Mouse (Mus musculus) 3T3-L1 (cell line): ENCODE data around the gene Tyw1.

Source experiments
- DNase-seq: peaks from one replicate; pipeline ENCODE4 v3.0.0-alpha.2; 2015; ENCODE audit warnings: low read depth, low spot score

The Tyw1 gene

DNA sequence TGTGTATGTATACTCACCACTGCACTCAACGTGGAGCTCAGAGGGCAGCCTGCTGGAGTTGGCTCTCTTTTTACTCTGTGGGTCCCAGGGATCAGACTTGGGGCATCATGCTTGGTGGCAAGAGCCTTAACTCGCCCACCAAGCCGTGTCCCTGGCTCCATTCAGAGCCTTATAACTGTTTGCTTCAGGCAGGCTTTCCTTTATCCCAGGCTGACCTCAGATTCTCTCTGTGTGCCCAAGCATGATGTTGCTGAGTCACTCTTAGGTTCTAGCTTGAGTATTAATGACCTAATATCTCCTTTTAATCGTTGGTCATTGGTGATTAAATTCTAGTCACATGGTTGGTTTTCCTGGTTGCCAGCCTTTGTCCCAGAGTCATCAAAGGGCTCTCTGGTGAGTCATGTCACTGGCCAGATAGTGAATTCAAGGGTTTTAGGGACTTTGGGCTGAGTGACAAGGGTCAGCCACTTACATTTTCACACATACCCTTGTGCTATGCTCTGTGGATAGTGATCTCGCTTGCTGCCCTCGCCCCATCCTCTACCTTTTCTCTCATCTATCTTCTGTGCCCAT lies 9.1 kb downstream of the Tyw1 start:
- no peak for DNase-seq

DNA sequence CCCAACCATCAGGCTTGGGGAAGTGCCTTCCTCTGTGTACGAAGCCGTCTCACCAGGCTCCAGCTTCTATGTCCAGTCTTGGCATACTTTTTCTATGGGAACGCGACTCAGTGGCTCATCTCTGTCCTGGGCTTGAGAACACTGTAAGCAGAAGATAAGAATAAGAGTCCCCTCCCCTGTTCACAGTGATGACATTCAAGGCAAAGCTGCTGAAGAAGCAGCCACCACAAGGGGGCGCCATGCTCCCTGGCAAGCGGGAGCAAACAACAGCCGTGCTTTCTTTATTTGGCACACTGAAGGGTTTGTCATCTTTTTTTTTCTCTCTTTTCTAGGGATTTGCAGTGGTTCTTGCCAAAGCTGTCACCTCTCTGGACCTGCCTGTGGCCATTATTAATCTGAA lies 11.2 kb downstream of the Tyw1 start:
- peak; percentile 46 for DNase-seq

DNA sequence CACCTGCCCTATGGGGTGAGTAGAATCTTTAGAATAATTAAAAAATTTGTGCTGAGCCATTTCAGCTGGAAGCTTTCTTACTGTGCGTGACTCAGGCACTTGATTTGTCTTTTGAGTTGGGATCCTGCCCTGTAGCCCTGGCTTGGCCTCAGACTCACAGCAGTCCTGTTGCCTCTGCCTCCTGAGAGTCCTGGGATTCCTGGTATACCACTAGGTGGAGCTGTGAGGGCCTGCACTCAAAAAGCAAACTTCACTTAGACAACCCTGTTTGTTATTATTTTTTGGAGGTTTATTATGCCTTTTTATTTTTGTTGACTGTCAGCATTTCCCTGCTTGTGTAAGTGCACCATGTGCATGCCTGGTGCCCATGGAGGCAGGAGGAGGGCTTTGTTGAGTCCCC lies 11.9 kb downstream of the Tyw1 start:
- DNase-seq, result peak; percentile 80

DNA sequence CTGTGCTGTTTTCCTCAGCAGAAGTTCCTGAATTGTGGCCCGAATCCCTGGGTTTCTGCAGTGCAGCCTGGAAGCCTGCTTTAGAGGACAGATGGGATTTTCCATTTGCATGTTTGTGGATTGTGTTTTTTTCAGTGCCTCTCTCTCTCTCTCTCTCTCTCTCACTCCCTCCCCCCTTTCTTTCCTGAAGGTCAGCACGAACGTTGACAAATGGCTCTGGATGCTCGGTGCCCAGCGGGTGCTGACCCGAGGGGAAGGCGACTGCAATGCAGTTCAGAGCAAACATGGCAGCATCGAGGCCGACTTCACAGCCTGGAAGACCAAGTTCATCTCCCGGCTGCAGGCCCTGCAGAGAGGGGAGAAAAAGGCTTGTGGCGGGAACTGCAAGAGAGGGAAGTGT lies 13.6 kb downstream of the Tyw1 start:
- DNase-seq, result no peak

DNA sequence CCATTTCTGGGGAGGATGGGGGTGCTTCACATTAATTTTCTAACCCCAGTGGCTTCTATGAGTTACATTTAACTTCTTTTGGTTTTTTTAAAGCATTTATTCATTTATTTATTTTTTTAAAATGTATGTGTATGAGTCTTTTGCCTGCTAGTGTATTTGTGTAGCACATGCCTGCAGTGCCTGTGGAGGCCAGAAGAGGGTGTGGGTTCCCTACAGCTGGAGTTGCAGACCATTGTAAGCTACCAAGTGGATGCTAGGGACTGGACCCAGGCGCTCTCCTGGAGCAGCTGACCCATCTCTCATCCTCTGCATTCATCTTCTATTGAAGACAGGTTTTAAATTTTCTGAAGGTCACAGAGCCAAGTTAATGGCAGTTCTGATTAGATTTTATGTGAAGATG lies 16.9 kb downstream of the Tyw1 start:
- DNase-seq, result peak; percentile 46

DNA sequence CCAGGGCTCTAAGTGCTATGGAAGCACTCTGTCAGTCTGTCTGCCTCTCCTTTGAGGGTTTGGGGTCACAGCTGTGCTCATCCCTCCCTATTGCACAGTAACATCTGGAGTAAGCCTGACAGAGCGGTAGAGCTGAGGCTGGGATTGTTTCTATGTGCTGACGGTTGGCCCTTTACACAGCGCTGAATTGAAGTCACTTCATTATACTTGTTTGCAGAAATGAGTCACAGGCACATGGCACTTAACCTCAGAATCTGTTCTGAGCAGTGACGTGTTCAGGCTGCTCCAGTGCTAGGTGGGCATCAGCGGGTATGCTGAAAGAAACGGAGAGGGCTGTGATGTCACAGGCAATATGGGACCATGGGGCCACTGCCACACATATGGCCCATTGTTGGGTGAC lies 17.6 kb downstream of the Tyw1 start:
- DNase-seq, result no peak

DNA sequence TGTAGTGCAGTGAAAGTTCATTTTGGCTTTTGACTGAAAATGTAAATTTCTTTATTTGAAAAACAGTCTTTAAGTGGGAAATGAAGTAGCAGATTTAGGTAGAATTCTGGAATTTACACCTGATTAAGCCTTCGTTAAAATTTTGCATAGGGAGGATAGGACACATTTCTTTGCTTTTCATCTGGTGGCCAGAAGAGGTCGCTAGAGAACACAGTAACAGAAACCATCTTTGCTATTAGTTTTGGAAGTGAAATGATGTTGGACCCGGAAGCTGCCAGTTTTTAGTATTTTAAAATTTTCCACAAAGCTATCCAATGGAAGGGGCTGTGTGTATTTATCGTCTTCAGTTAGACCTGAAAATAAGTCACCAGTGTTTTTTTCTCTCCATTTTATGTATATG lies 20.1 kb downstream of the Tyw1 start:
- peak; percentile 75 for DNase-seq

DNA sequence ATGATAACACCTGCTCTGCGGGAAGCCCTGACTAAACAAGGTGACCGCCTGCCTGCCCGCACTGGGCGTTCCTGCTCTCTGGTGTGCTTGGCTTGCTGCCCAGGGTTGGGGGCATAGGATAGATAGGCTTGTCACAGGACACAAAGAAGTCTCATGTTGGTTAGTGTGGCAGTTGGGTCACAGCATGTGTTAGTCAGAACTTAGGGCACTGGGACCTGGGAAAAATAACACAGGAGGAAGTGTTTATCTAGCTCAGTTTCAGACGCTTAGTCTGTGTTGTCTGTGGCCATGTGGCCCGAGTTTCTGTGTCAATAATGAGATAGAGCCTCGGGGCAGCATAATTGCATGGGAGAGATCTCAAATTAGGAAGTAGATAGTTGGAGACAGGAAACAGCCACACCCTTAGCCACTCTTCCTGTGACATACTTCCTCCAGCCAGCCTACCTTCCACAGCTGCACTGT lies 22.6 kb downstream of the Tyw1 start:
- no peak for DNase-seq

DNA sequence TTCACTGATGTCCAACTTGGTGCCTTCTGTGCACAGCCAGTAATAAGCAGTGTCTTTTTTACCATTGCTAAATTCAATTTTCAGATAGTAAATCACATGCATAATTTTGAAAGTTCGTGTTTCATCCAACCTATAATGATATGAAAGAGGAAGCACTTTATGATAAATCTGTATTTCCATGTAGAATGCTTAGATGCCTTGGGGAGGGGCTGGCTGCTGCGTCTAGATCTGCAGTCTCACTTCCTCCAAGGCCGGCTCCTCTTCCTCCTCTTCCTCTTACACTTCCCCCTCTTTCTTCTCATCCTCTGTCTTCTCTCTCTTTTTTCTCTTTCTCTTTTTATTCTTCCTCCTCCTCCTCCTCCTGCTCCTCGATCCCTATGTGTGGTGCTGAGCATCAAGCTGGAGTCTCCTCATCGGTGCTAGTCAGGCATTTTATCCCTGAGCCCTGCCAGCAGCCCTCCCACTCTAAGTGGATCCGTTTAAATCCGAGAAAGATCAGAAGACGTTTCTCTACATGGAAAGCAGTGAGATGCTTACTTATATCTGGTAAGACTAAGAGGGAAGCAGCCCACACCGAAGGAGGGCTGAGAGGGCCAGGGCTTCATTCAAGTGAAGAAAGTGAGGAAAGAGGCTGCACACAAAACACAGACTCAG lies 27.8 kb downstream of the Tyw1 start:
- DNase-seq, result no peak

DNA sequence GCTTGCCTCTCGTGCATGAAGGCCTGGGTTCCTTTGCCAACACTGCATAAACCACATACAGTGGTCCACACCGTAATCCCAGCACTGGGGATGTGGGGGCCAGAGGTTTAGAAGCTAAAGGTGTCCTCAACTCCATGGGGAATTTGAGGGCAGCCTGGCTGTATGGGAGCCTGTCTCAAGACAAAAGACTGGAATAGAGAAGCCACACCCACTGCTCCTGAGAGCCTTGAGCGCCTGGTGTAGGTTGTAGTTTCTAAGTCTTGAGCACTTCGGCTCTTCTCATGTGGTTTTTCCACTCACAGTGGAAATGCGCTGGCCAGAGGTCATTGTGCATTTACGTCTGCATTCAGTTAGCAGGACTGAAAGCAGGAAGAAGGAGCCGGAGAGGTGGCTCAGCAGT lies 32.7 kb downstream of the Tyw1 start:
- DNase-seq, result no peak

DNA sequence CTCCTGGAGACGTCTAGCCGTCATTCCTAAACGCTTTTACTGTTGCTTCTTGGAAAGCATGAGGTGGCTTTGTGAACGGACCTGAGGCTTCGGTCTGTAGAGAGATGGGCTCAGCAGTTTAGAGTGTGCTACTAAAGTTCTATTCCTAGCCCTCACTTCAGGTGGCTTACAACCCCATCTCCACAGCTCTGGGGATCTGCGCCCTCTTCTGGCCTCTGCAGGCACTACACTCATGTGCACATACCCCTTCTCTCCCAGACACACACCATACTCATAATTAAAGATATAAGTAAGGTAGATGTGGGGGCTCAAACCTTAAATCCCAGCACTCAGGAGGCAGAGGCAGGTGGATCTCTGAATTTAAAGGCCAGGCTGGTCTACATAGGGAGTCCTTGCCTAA lies 34.8 kb downstream of the Tyw1 start:
- no peak for DNase-seq

DNA sequence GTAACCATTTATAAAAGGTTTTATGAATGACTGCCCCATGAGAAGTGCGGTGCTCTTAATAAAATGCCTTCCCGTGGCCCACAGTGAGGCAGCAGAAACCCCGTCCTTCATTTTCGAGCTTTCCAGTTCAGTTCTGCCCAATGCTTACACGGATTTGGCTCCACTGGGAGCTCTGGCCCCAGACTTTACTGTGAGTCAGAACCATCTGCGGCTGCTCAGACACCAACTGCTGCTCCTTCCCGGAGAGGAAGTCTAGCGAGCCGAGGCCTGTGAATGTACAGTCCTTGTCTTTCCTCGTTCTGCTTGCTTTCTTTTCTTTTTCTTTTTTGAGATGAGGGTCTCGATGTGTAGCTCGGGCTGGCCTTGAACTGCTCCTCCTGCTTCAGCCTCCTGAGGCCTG lies 35.4 kb downstream of the Tyw1 start:
- DNase-seq, result no peak

DNA sequence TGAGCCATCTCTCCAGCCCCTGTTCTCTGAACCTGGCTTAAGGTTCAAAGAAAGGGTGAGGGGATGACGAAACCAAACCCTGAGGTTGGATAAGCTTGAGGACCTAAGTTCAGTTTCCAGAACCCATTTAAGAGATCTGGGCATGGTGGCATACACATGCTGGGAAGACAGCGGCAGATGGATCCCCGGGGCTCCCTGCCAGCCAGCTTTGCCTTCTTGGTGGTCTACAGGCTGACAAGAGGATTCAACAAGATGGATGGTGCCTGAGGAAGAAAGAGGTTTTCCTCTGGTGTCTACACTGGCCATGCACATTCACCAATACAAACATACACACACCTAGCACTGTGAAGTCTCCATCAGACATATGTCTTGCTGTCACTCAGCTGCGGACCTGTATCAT lies 37.6 kb downstream of the Tyw1 start:
- DNase-seq, result no peak

DNA sequence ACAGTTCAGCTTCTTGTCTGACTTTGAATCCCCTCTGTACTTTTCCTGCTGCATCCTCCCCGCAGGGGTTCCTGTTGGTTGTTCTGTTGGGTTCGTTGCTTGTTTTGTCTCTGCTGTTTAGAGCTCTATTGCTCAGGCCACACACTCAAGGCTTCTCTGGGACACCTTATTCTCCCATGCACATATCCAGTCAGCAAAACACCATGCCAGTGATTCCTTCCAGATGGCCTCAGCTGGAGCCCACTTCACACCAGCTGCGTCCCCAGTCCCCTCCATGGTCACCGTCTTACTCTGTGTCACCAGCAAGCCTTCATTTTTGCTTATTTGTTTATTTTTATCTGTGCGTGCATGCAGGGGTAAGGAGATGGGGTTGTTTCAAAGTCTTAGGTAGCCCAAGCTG lies 38.5 kb downstream of the Tyw1 start:
- DNase-seq, result no peak

DNA sequence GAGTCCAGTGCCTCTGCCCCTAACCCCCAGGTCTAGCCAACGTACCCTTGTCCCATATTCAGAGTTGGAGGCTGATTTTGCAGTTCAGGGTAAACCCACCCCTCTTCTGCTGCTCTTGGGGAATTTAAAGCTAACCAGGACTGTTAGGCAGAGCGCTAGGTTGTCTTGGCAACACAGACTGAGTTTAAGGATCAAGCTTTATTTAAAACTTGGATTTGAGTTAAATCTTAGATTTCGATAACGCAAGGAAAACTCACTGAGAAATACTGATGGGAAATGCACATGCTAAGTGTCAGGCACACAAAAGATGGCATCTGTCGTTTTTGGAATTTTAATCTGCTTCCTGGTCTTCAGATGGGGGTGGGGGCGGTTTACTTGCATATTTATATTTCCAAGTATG lies 39.2 kb downstream of the Tyw1 start:
- no peak for DNase-seq

DNA sequence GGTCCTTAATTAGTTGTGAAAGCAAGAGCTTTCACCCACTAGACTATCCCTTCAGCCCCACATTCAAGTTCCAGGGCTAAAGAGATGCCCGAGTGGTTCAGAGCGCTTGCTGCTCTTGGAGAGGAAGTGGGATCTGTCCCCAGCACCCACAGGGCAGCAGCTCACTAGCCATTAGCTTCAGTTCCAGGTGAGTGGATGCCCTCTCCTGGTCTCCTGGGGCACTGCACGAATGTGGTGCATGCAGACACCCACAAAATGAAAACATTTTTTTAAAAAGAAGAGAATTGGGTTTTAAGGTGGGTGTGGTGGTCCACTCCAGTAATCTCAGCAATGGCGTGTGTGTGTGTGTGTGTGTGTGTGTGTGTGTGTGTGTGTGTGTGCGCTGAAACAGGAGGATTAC lies 40.7 kb downstream of the Tyw1 start:
- peak; percentile 33 for DNase-seq

DNA sequence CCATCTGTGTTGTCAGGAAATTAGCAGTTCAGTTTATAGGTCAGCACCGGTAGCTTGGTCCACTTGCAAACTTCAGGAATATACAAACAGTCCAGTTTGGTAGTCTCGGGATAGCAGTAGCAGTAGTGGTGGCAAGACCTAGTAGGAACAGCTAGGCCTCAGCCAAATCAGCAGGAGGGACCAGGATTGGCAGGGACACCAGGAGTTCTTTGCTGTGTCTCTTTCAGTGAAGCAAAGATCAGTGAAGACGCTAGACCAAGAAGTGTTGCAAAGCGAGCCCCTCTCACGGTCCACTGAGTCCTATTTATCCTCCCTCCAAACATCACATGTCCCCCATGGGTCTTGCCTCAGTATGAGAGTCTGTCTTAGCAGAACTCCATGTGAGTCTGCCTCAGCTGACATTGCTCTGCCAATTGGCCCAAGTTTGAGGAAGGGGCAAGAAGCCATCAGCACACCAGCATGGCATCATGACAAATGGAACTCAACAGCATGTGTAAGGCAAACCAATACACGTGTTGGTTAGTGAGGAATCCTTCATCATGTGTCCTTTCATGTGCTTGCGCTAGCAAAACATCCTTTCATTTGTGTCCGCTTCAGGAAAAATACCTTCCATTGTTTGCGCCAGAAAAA lies 43.5 kb downstream of the Tyw1 start:
- DNase-seq, result no peak

DNA sequence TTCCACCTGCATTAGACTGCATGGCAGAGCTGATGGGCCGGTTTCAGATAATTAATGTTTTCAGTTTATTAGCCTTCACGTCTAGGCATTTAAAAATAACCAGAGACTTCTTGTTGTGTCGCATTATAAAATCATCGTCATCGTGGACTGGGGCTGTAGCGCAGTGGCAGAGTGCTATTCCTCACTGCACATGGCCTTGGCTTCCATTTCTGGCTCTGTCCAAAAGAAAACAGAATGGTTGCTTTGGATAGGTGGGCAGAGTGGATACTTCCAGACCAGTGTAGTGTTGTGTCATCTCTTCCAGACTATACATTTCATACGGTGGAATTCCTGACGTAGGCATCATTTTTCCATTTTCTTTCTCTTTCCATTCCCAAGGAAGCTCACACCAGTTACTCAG lies 44.1 kb downstream of the Tyw1 start:
- no peak for DNase-seq

DNA sequence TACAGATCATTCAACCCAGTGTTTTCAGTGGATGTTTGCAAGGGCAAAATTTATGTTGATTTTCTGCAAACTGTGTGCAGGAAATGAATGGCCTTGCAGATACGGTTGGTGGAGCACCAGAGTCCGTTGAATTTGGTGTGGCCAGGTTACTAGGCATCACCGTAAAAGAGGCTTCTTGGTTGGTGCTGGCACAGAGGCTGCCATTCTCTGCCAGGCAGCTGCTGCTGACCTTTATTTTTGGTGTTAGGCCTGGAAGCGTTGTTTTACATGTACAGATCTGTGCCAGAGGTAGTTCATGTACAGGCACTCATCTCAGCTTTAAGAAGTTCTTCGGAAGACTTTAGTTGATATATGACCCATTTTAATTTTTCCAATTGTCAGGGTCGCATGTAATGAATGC lies 48.2 kb downstream of the Tyw1 start:
- no peak for DNase-seq

DNA sequence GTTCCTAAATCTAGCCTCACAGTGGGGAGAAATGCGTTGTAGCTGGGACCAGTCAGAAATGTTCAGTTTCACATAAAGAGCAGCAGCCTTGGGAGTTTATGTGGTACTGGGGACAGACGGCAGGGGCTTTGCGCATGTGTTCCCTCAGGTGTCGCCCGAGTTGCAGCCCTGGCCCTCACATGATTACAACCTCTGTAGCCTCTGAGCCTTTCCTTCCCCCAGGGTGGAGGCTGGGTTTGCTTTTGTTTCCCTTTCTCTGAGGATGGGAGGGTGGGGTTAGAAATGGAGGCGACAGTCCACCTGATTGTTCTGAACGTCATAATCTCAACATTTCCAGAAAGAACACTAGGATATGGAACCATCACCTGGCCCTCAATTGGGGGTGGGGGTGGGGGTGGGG lies 52.5 kb downstream of the Tyw1 start:
- DNase-seq, result no peak

DNA sequence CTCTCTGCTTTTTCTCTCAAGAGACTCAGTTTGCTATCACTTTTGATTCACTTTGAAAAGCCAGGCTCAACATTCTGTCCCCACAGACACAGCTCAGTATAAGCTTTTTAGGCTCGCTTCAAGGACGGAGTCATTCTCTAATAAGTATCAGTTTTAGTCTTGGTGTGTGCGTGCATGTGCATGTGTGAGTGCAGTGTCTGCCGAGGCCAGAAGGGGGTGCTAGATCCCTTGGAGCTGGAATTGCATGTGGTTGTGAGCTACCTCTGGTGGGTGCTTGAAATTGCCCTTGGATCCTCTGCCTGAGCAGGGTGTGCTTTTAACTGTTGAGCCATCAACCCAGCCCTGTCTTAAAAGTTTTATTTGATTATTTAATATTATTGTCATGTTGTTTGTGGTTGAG lies 54.7 kb downstream of the Tyw1 start:
- no peak for DNase-seq

DNA sequence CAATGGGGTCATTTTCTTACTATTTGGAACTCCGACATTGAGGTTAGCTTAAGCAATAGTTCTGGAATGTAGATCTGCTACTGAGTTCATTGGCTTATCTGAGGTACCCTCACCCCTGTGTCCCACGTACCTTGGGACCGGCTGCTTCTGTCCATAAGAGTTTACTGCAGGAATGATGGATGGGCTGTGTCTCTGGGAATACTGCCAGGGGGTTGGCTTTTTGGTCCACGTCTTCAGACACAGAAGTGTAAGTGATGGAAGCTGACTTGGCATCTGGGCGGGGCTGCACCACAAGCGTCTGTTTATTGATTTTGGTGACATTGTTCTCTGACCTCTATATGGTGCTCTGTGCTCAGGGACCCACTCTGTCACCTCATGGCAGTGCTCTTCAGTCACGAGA lies 55.4 kb downstream of the Tyw1 start:
- peak; percentile 39 for DNase-seq

DNA sequence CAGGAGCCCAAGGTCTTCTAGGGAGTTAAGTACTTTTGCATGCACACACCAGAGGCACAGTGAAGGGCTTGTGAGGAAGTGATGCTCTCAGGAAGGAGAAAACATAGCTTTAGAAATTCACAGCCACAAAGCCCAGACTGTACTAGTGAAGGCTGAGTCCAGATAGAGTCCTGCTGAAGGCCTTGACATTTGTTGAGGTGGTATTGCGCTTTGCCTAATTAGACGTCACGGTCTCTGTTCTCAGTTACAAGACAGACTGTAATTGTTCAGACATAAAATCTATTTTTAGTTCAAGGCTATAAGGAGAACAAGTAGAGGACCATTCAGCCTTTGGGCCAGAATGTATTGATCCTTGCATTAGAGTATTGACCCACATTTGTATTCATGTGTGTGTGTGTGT lies 58.1 kb downstream of the Tyw1 start:
- DNase-seq, result no peak

DNA sequence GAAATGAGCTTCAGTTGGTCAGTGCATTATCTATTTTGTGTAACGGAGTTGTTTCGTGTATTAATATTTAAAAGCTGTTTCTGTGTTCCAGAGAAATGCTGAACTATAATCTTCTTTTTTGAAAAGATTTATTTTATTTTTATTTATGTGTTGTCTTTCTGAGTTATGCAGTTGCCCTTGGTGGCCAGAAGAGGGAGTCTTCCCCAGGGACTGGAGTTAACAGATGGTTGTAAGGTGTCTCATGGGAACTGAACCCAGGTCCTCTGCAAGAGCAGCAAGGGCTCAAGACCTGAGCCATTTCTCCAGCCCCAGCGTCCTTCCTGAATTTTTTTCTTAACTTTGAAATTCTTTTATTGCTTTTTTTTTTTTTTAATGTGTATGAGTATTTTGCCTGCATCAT lies 59.5 kb downstream of the Tyw1 start:
- DNase-seq, result peak; percentile 50
